Mouse (Mus musculus) MEL (cell line): ENCODE data around the gene Brip1. TPM values are rescaled to one million over a fixed set of nuclear protein-coding genes. Genes with fewer than 3 reads are reported as not detected.
A peak's percentile ranks its signal among the peaks of the same experiment; 100 is the strongest.

Experiments used
- DNase-seq: peaks from one replicate; pipeline ENCODE4 v3.0.0; 2011; ENCODE audit warnings: low read depth, low spot score
- H3K27ac ChIP-seq: 2 replicates; pipeline ENCODE4 v1.5.1; 2012; ENCODE audit warnings: low read depth, mild to moderate bottlenecking, control low read depth, low read length, moderate library complexity; ENCODE audit not compliant: control insufficient read depth
- H3K27me3 ChIP-seq, 2 experiments: fragments of 150-350 bp in 1 of 2; sonication (generic) in 1 of 2; 2 replicates each; pipeline ENCODE4 v1.6.1; 2012; ENCODE audit warnings: low read length in 2 of 2, mild to moderate bottlenecking in 2 of 2, improper control_type of control experiment in 1 of 2, moderate library complexity in 1 of 2; ENCODE audit not compliant: insufficient read depth in 2 of 2, control insufficient read depth in 1 of 2
- H3K36me3 ChIP-seq, 2 experiments: 2 replicates each; pipeline ENCODE4 v1.6.1; 2012 to 2014; ENCODE audit warnings: low read length in 2 of 2, improper control_type of control experiment in 1 of 2, inconsistent platforms in 1 of 2, mild to moderate bottlenecking in 1 of 2; ENCODE audit not compliant: insufficient read depth in 2 of 2, control insufficient read depth in 1 of 2
- H3K4me1 ChIP-seq, 2 experiments: fragments of 150-350 bp in 1 of 2; sonication (generic) in 1 of 2; 2 replicates each; pipeline ENCODE4 v1.6.1; 2012; ENCODE audit warnings: low read length in 2 of 2, improper control_type of control experiment in 1 of 2, mild to moderate bottlenecking in 1 of 2; ENCODE audit not compliant: insufficient read depth in 2 of 2, control insufficient read depth in 1 of 2
- H3K4me3 ChIP-seq, 2 experiments: fragments of 150-350 bp in 1 of 2; sonication (generic) in 1 of 2; 2 replicates each; pipeline ENCODE4 v1.5.1; 2012; ENCODE audit warnings: low read depth in 2 of 2, low read length in 2 of 2, mild to moderate bottlenecking in 2 of 2, moderate library complexity in 2 of 2, control low read depth in 1 of 2, improper control_type of control experiment in 1 of 2; ENCODE audit not compliant: control insufficient read depth in 1 of 2, insufficient read depth in 1 of 2
- H3K79me2 ChIP-seq: 2 replicates; pipeline ENCODE4 v1.6.1; 2012; ENCODE audit warnings: mild to moderate bottlenecking, low read length, moderate library complexity; ENCODE audit not compliant: control insufficient read depth, poor library complexity, insufficient read depth
- H3K9ac ChIP-seq: 2 replicates; pipeline ENCODE4 v1.6.1; 2012; ENCODE audit warnings: low read depth, mild to moderate bottlenecking, control low read depth, low read length, moderate library complexity; ENCODE audit not compliant: control insufficient read depth, poor library complexity, severe bottlenecking
- H3K9me3 ChIP-seq: fragments of 150-350 bp; sonication (generic); replicated peaks from 2 replicates; pipeline ENCODE4 v1.6.1; 2012; ENCODE audit warnings: mild to moderate bottlenecking, low read length, improper control_type of control experiment, moderate library complexity; ENCODE audit not compliant: insufficient read depth
- BHLHE40 ChIP-seq: IDR thresholded peaks from 2 replicates; pipeline ENCODE4 v1.6.1; 2012; ENCODE audit warnings: low read depth, mild to moderate bottlenecking, inconsistent platforms, low read length, improper control_type of control experiment, borderline replicate concordance
- CHD2 ChIP-seq: IDR thresholded peaks from 2 replicates; pipeline ENCODE4 v1.6.1; 2011; ENCODE audit warnings: low read length, improper control_type of control experiment
- CTCF ChIP-seq, 3 experiments: IDR thresholded peaks in 2 of 3; conservative IDR thresholded peaks in 1 of 3; 2 replicates each; pipeline ENCODE4 v1.5.1; 2011 to 2012; ENCODE audit warnings: low read length in 3 of 3, low read depth in 2 of 3, mild to moderate bottlenecking in 2 of 3, improper control_type of control experiment in 1 of 3, inconsistent platforms in 1 of 3, mixed read lengths in 1 of 3, moderate library complexity in 1 of 3; ENCODE audit not compliant: control insufficient read depth in 1 of 3, insufficient read depth in 1 of 3, poor library complexity in 1 of 3, severe bottlenecking in 1 of 3
- ELF1 ChIP-seq: IDR thresholded peaks from 2 replicates; pipeline ENCODE4 v1.6.1; 2014; ENCODE audit warnings: low read depth, mild to moderate bottlenecking, inconsistent platforms, low read length, improper control_type of control experiment, moderate library complexity
- EP300 ChIP-seq, 2 experiments: IDR thresholded peaks; 2 replicates each; pipeline ENCODE4 v1.6.1; 2011; ENCODE audit warnings: improper control_type of control experiment in 2 of 2, low read length in 2 of 2, low read depth in 1 of 2, mild to moderate bottlenecking in 1 of 2
- GABPA ChIP-seq: IDR thresholded peaks from 2 replicates; pipeline ENCODE4 v1.6.1; 2012; ENCODE audit warnings: low read depth, mild to moderate bottlenecking, inconsistent platforms, low read length, improper control_type of control experiment, moderate library complexity
- GATA1 ChIP-seq: IDR thresholded peaks from 2 replicates; pipeline ENCODE4 v1.6.1; 2011; ENCODE audit warnings: low read depth, low read length, improper control_type of control experiment
- JUND ChIP-seq: IDR thresholded peaks from 2 replicates; pipeline ENCODE4 v1.6.1; 2011; ENCODE audit warnings: low read depth, mild to moderate bottlenecking, improper control_type of control experiment, low read length
- KAT2A ChIP-seq: conservative IDR thresholded peaks from 2 replicates; pipeline ENCODE4 v1.6.1; 2012; ENCODE audit warnings: low read depth, low read length, improper control_type of control experiment, inconsistent platforms
- MAFK ChIP-seq: IDR thresholded peaks from 2 replicates; pipeline ENCODE4 v1.6.1; 2011; ENCODE audit warnings: low read depth, mild to moderate bottlenecking, low read length, improper control_type of control experiment, borderline replicate concordance
- MAX ChIP-seq: IDR thresholded peaks from 2 replicates; pipeline ENCODE4 v1.6.1; 2011; ENCODE audit warnings: low read length, improper control_type of control experiment
- MAZ ChIP-seq: IDR thresholded peaks from 2 replicates; pipeline ENCODE4 v1.6.1; 2012; ENCODE audit warnings: low read depth, mild to moderate bottlenecking, inconsistent platforms, low read length, improper control_type of control experiment
- MXI1 ChIP-seq: IDR thresholded peaks from 2 replicates; pipeline ENCODE4 v1.6.1; 2011; ENCODE audit warnings: mild to moderate bottlenecking, low read depth, low read length, improper control_type of control experiment
- NELFE ChIP-seq: IDR thresholded peaks from 2 replicates; pipeline ENCODE4 v1.6.1; 2011; ENCODE audit warnings: low read depth, low read length, improper control_type of control experiment
- NRF1 ChIP-seq: IDR thresholded peaks from 2 replicates; pipeline ENCODE4 v1.6.1; 2014; ENCODE audit warnings: low read depth, mild to moderate bottlenecking, inconsistent platforms, low read length, improper control_type of control experiment, moderate library complexity; ENCODE audit not compliant: poor library complexity, insufficient read depth, severe bottlenecking
- POLR2A ChIP-seq, 2 experiments: IDR thresholded peaks; 2 replicates each; pipeline ENCODE4 v1.6.1; 2011 to 2012; ENCODE audit warnings: low read length in 2 of 2, mild to moderate bottlenecking in 2 of 2, control low read depth in 1 of 2, improper control_type of control experiment in 1 of 2, low read depth in 1 of 2, moderate library complexity in 1 of 2; ENCODE audit not compliant: control insufficient read depth in 1 of 2, insufficient read depth in 1 of 2, poor library complexity in 1 of 2
- POLR2AphosphoS2 ChIP-seq: IDR thresholded peaks from 2 replicates; pipeline ENCODE4 v1.6.1; 2011; ENCODE audit warnings: low read length, improper control_type of control experiment
- RAD21 ChIP-seq: IDR thresholded peaks from 2 replicates; pipeline ENCODE4 v1.6.1; 2011; ENCODE audit warnings: mild to moderate bottlenecking, low read depth, low read length, improper control_type of control experiment
- RCOR1 ChIP-seq: IDR thresholded peaks from 2 replicates; pipeline ENCODE4 v1.6.1; 2012; ENCODE audit warnings: low read depth, mild to moderate bottlenecking, inconsistent platforms, low read length, improper control_type of control experiment
- SMC3 ChIP-seq: IDR thresholded peaks from 2 replicates; pipeline ENCODE4 v1.6.1; 2011; ENCODE audit warnings: low read depth, low read length, improper control_type of control experiment
- TAL1 ChIP-seq: IDR thresholded peaks from 2 replicates; pipeline ENCODE4 v1.6.1; 2012; ENCODE audit warnings: mild to moderate bottlenecking, inconsistent platforms, low read length, moderate library complexity, mixed read lengths
- UBTF ChIP-seq: IDR thresholded peaks from 2 replicates; pipeline ENCODE4 v1.6.1; 2012; ENCODE audit warnings: low read depth, mild to moderate bottlenecking, inconsistent platforms, low read length, improper control_type of control experiment, moderate library complexity, borderline replicate concordance; ENCODE audit not compliant: insufficient read depth
- USF2 ChIP-seq, 2 experiments: IDR thresholded peaks; 2 replicates each; pipeline ENCODE4 v1.6.1; 2011 to 2012; ENCODE audit warnings: improper control_type of control experiment in 2 of 2, low read length in 2 of 2, borderline replicate concordance in 1 of 2, inconsistent platforms in 1 of 2, low read depth in 1 of 2, mild to moderate bottlenecking in 1 of 2; ENCODE audit not compliant: insufficient read depth in 1 of 2
- ZC3H11A ChIP-seq: IDR thresholded peaks from 2 replicates; pipeline ENCODE4 v1.6.1; 2012; ENCODE audit warnings: low read depth, mild to moderate bottlenecking, inconsistent platforms, low read length, improper control_type of control experiment
- ZKSCAN1 ChIP-seq: IDR thresholded peaks from 2 replicates; pipeline ENCODE4 v1.6.1; 2012; ENCODE audit warnings: low read depth, mild to moderate bottlenecking, inconsistent platforms, low read length, improper control_type of control experiment, moderate library complexity
- ZNF384 ChIP-seq: IDR thresholded peaks from 2 replicates; pipeline ENCODE4 v1.6.1; 2012; ENCODE audit warnings: low read depth, mild to moderate bottlenecking, inconsistent platforms, low read length, improper control_type of control experiment
- polyA plus RNA-seq, 2 experiments: library from polyadenylated mRNA; stranded (reverse) in 1 of 2; unstranded in 1 of 2; fragments of >175 nt in 1 of 2; fragments of >200 nt in 1 of 2; gene quantifications; 2 replicates each; pipeline versions ENCODE4 v1.2.1 to v1.2.4; 2012; ENCODE audit warnings: low replicate concordance in 2 of 2, low read depth in 1 of 2; ENCODE audit not compliant: insufficient read length in 2 of 2, insufficient read depth in 1 of 2, missing spikeins in 1 of 2
- total RNA-seq: library from RNA; depleted of rRNA; stranded (reverse); fragments of 300-350 nt; gene quantifications from 2 replicates; pipeline ENCODE4 v1.2.3, GENCODE M21; 2012

Brip1 gene
- total and polyA plus RNA-seq, 3 experiments = 13.4 to 20.9 (median 14.9) TPM

GRCm38 (mm10) chr11:86174173-86174572 is 26.8 kb downstream of the Brip1 start:
- Histone ChIP-seq H3K4me1 (peaks cover 0 to 8% of the 10 kb centered on the region in 2 experiments; a peak in 2 of 4 replicates), H3K4me3 (no peak overlapping the region), H3K9me3 (no peaks in the 10 kb centered on the region), H3K79me2 (no peaks in the 10 kb centered on the region), H3K9ac (no peak overlapping the region), H3K36me3 (peaks cover 4 to 5% of the 10 kb centered on the region in 2 experiments), H3K27ac (no peak overlapping the region), H3K27me3 (no peaks in the 10 kb centered on the region)
- DNase-seq = peak; percentile 77
- TF ChIP-seq SMC3 (peak; percentile 88), MAFK (no peak), POLR2AphosphoS2 (no peak), JUND (no peak), RCOR1 (no peak), KAT2A (no peak), GABPA (no peak), CHD2 (no peak), ZNF384 (no peak), RAD21 (peak; percentile 93), NELFE (no peak), POLR2A (IDR thresholded peaks at IDR 0.05; ENCODE audit: control insufficient read depth in 1 of 2, insufficient read depth in 1 of 2, low read depth in 1 of 2, low read length in 2 of 2, poor library complexity in 1 of 2) (no peak), UBTF (no peak), MAZ (peak; percentile 68; the same call in 1 of the 2 replicates), ZC3H11A (peak; percentile 81), NRF1 (no peak), EP300 (IDR thresholded peaks at IDR 0.05; ENCODE audit: low read depth in 1 of 2, low read length in 2 of 2) (no peak), GATA1 (no peak), MXI1 (no peak), MAX (no peak), TAL1 (no peak), CTCF (IDR thresholded peaks at IDR 0.05 in 2 of 3, conservative IDR thresholded peaks at IDR 0.05 in 1 of 3; ENCODE audit: control insufficient read depth in 1 of 3, insufficient read depth in 1 of 3, low read depth in 2 of 3, low read length in 3 of 3, poor library complexity in 1 of 3, severe bottlenecking in 1 of 3) (peak; percentile 51 to 94 (median 74)), ZKSCAN1 (no peak), BHLHE40 (no peak), ELF1 (no peak), USF2 (IDR thresholded peaks at IDR 0.05; ENCODE audit: borderline replicate concordance in 1 of 2, insufficient read depth in 1 of 2, low read depth in 1 of 2, low read length in 2 of 2) (no peak)
